Mouse (Mus musculus) kidney, postnatal 10 days (tissue): ENCODE measurements at regions not wholly inside any gene's neighbourhood (a gene's known extent, or its start where the extent isn't known, plus 50 kb on each side); places are given as distances from the start of the nearest gene placed in this dataset.
"Not testable (repeated sequence)": the region's sequence is repeated elsewhere in the genome, so short reads cannot be mapped to it uniquely, and the experiment has no call there.

ENCODE experiments used
- DNase-seq: peaks from one replicate; pipeline ENCODE4 v3.0.0; 2021; ENCODE audit warnings: mixed read lengths

- DNase-seq, result no peak
These were observed 925.6 kb upstream of the Zfp386 start for GRCm38 (mm10) chr12:115121899-115122298.

- not testable (repeated sequence) for DNase-seq
These were observed 914.6 kb upstream of the Zfp386 start for GRCm38 (mm10) chr12:115132930-115133329.

- not testable (repeated sequence) for DNase-seq
These were observed 902.1 kb upstream of the Zfp386 start for GRCm38 (mm10) chr12:115145407-115145806.

- not testable (repeated sequence) for DNase-seq
These were observed 901.1 kb upstream of the Zfp386 start for GRCm38 (mm10) chr12:115146471-115146870.

GRCm38 (mm10) chr12:115151967-115152366, 895.6 kb upstream of the Zfp386 start:
- DNase-seq, result not testable (repeated sequence)

GRCm38 (mm10) chr12:115158231-115158630, 889.3 kb upstream of the Zfp386 start:
- not testable (repeated sequence) for DNase-seq

GRCm38 (mm10) chr12:115158717-115159232, 888.7 kb upstream of the Zfp386 start:
- DNase-seq, result not testable (repeated sequence)

- not testable (repeated sequence) for DNase-seq
These were observed 882.0 kb upstream of the Zfp386 start for GRCm38 (mm10) chr12:115165499-115165898.

GRCm38 (mm10) chr12:115166006-115166405, 881.5 kb upstream of the Zfp386 start:
- DNase-seq, result not testable (repeated sequence)

- no peak for DNase-seq
These were observed 853.9 kb upstream of the Zfp386 start for GRCm38 (mm10) chr12:115193482-115194103.

GRCm38 (mm10) chr12:115197322-115198117, 850.0 kb upstream of the Zfp386 start:
- DNase-seq, result no peak

GRCm38 (mm10) chr12:115207833-115208448, 839.6 kb upstream of the Zfp386 start:
- not testable (repeated sequence) for DNase-seq

GRCm38 (mm10) chr12:115222671-115223070, 824.9 kb upstream of the Zfp386 start:
- no peak for DNase-seq

- DNase-seq, result no peak
These were observed 817.6 kb upstream of the Zfp386 start for GRCm38 (mm10) chr12:115229965-115230364.

GRCm38 (mm10) chr12:115242661-115243060, 804.9 kb upstream of the Zfp386 start:
- not testable (repeated sequence) for DNase-seq

- not testable (repeated sequence) for DNase-seq
These were observed 800.2 kb upstream of the Zfp386 start for GRCm38 (mm10) chr12:115247298-115247697.

GRCm38 (mm10) chr12:115257802-115258201, 789.7 kb upstream of the Zfp386 start:
- DNase-seq, result no peak

- no peak for DNase-seq
These were observed 788.8 kb upstream of the Zfp386 start for GRCm38 (mm10) chr12:115258744-115259143.

GRCm38 (mm10) chr12:115262431-115262830, 785.1 kb upstream of the Zfp386 start:
- DNase-seq, result not testable (repeated sequence)

GRCm38 (mm10) chr12:115276749-115277148, 770.8 kb upstream of the Zfp386 start:
- not testable (repeated sequence) for DNase-seq

GRCm38 (mm10) chr12:115293772-115294171, 753.8 kb upstream of the Zfp386 start:
- DNase-seq, result not testable (repeated sequence)

- not testable (repeated sequence) for DNase-seq
These were observed 749.5 kb upstream of the Zfp386 start for GRCm38 (mm10) chr12:115298041-115298440.

- DNase-seq, result no peak
These were observed 735.6 kb upstream of the Zfp386 start for GRCm38 (mm10) chr12:115311956-115312355.
